Mouse (Mus musculus): ENCODE data around the gene Tex33.
A peak's percentile ranks its signal among the peaks of the same experiment; 100 is the strongest.

Gene Tex33

GRCm38 (mm10) chr15:78414157-78414556, 18.4 kb upstream of the Tex33 start:
- DNase-seq (ENCODE audit: low spot score), result no peak

GRCm38 (mm10) chr15:78413719-78414117, 18.0 kb upstream of the Tex33 start:
- DNase-seq (ENCODE audit: low spot score), result no peak

- no peak for DNase-seq (ENCODE audit: low spot score)
Measured at GRCm38 (mm10) chr15:78413083-78413718, 17.5 kb upstream of the Tex33 start.

GRCm38 (mm10) chr15:78409570-78410052, 13.9 kb upstream of the Tex33 start:
- DNase-seq (ENCODE audit: low spot score), result no peak

- DNase-seq (ENCODE audit: low spot score), result peak; percentile 93
Measured at GRCm38 (mm10) chr15:78406293-78406934, 10.7 kb upstream of the Tex33 start, which contains the start of gene Mpst. TSS of gene Mpst (plus strand) at chr15:78406416.

- DNase-seq (ENCODE audit: low spot score), result peak; percentile 97
Measured at GRCm38 (mm10) chr15:78405517-78406211, 10.0 kb upstream of the Tex33 start, which contains the start of gene Tst. TSS of gene Tst (minus strand) at chr15:78405907.

- DNase-seq (ENCODE audit: low spot score), result no peak
Measured at GRCm38 (mm10) chr15:78405098-78405497, 9.4 kb upstream of the Tex33 start.

GRCm38 (mm10) chr15:78403896-78404295, 8.2 kb upstream of the Tex33 start:
- DNase-seq (ENCODE audit: low spot score), result peak; percentile 43

- peak; percentile 14 for DNase-seq (ENCODE audit: low spot score)
Measured at GRCm38 (mm10) chr15:78403301-78403741, 7.6 kb upstream of the Tex33 start.

- DNase-seq (ENCODE audit: low spot score), result peak; percentile 91
Measured at GRCm38 (mm10) chr15:78402423-78402822, 6.7 kb upstream of the Tex33 start.

- DNase-seq (ENCODE audit: low spot score), result peak; percentile 65
Measured at GRCm38 (mm10) chr15:78401921-78402320, 6.2 kb upstream of the Tex33 start.

GRCm38 (mm10) chr15:78401345-78401744, 5.6 kb upstream of the Tex33 start:
- DNase-seq (ENCODE audit: low spot score), result no peak

GRCm38 (mm10) chr15:78390855-78391254, 4.9 kb downstream of the Tex33 start:
- DNase-seq (ENCODE audit: low spot score), result no peak

- DNase-seq (ENCODE audit: low spot score), result no peak
Measured at GRCm38 (mm10) chr15:78385564-78385963, 10.1 kb downstream of the Tex33 start.

- DNase-seq (ENCODE audit: low spot score), result no peak
Measured at GRCm38 (mm10) chr15:78384220-78385116, 11.2 kb downstream of the Tex33 start.

- no peak for DNase-seq (ENCODE audit: low spot score)
Measured at GRCm38 (mm10) chr15:78383450-78384219, 12.1 kb downstream of the Tex33 start.

GRCm38 (mm10) chr15:78382115-78382514, 13.6 kb downstream of the Tex33 start:
- no peak for DNase-seq (ENCODE audit: low spot score)

- DNase-seq (ENCODE audit: low spot score), result no peak
Measured at GRCm38 (mm10) chr15:78380741-78381140, 15.0 kb downstream of the Tex33 start.

- no peak for DNase-seq (ENCODE audit: low spot score)
Measured at GRCm38 (mm10) chr15:78380208-78380607, 15.5 kb downstream of the Tex33 start.

- no peak for DNase-seq (ENCODE audit: low spot score)
Measured at GRCm38 (mm10) chr15:78378556-78378955, 17.2 kb downstream of the Tex33 start.

GRCm38 (mm10) chr15:78377859-78378258, 17.9 kb downstream of the Tex33 start:
- DNase-seq (ENCODE audit: low spot score), result no peak
